9 mouse cellular contexts compared by ENCODE assay signal in the genomic region with DNA sequence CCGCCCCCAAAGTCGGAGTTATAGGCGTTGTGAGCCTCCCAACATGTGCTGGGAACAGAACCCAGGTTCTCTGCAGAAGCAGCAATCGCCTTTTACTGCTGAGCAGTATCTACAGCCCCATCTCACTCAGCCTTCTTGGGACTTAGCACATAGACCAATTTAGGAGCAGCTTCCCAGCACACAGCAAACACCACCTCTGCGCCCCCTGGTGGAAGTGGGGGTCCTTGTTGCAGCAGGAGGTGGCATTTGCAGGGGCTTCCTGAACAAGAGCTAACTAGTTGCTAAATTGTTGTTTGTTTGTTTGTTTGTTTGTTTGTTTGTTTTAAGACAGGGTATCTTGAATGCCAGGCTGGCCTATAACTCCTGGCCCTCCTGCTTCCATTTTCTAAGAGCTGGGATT. TPM values are rescaled to one million over a fixed set of nuclear protein-coding genes. Genes with fewer than 3 reads are reported as not detected.
DNase-seq lines count a peak whose midpoint lies in the region; ATAC-seq and TF ChIP-seq lines count a peak whose summit lies in the region.
"Had no signal": no experiment of that assay in that cellular context is flagged by ENCODE, and none has a peak within 500 bp of the region (broad histone marks: within the 10 kb centered on the region; RNA-seq: fewer than 3 reads in every experiment).

No protein-coding gene starts in this region.

- peak in 1 of 2 experiments; percentile 69 for DNase-seq in layer of hippocampus, adult 2 months (ENCODE audit: low spot score in 2 of 2)
- no peak for DNase-seq in layer of hippocampus, postnatal 36 days
- peak; percentile 87 for DNase-seq in ES-CJ7 (ENCODE audit: low read depth, low spot score)
- DNase-seq in adrenal gland, adult (ENCODE audit: inconsistent age in 2 of 2, low spot score in 1 of 2), result peak; percentile 69 to 87
- DNase-seq in liver, adult 2 months (ENCODE audit: extremely low read depth, low read depth, low spot score), result peak; percentile 27
- DNase-seq in spleen, adult 12 weeks (ENCODE audit: low spot score), result peak; percentile 33

- no peaks in the 10 kb centered on the region for H3K4me1 ChIP-seq in liver, adult 2 months (ENCODE audit: control insufficient read depth, insufficient read depth, low read length)

- WGBS in liver, adult 2 months, result 27% methylated on average over 5 of the region's 5 CpGs

- H3K36me3 ChIP-seq in liver, adult 2 months (ENCODE audit: control insufficient read depth, insufficient read depth, low read length), result no peaks in the 10 kb centered on the region

- peak; percentile 81 for TF ChIP-seq CTCF in layer of hippocampus, adult 2 months (conservative IDR thresholded peaks at IDR 0.05)
- TF ChIP-seq CTCF in liver, adult 2 months (IDR thresholded peaks at IDR 0.05; ENCODE audit: low read depth, low read length), result peak; percentile 87

- H3K4me3 ChIP-seq in layer of hippocampus, adult 2 months, result no peak overlapping the region
- H3K4me3 ChIP-seq in liver, adult 2 months (ENCODE audit: insufficient read depth, low read depth, low read length), result no peak overlapping the region

- no peak overlapping the region for H3K9ac ChIP-seq in liver, adult 2 months (ENCODE audit: low read depth, low read length)

- no peak for TF ChIP-seq POLR2A in liver, adult 2 months (IDR thresholded peaks at IDR 0.05; ENCODE audit: extremely low read depth, insufficient read depth, low read length)

- no peaks in the 10 kb centered on the region for H3K79me2 ChIP-seq in liver, adult 2 months (ENCODE audit: control insufficient read depth, insufficient read depth, low read length)

- peak; percentile 46; the same call in 1 of the 2 replicates for ATAC-seq in erythroid progenitor cell, adult 5-6 weeks (replicated peaks; ENCODE audit: low FRiP score, poor library complexity, severe bottlenecking)
- ATAC-seq in inflammation-experienced regulatory T-cells, adult 6 months, result no peak

- no peaks in the 10 kb centered on the region for H3K27me3 ChIP-seq in liver, adult 2 months (ENCODE audit: control insufficient read depth, insufficient read depth, low read length)

- H3K27ac ChIP-seq in layer of hippocampus, adult 2 months, result no peak overlapping the region
- no peak overlapping the region for H3K27ac ChIP-seq in liver, adult 2 months (replicated peaks; ENCODE audit: insufficient read depth, low read depth, low read length)

RNA-seq across cellular contexts. Expression of gene Atp6v1b1, which starts 11.7 kb away (rescaled TPM):
- total RNA-seq in layer of hippocampus, adult 2 months (2021), result under 1 TPM; 0.31 to 0.42 TPM
- under 1 TPM in 1 of 2 experiments, not detected in 1; 0.35 TPM for total RNA-seq in layer of hippocampus, postnatal 36 days (2021)
- not detected in 2 replicates for total RNA-seq in erythroid progenitor cell, adult 5-6 weeks (2015; ENCODE audit: low replicate concordance)
- total RNA-seq in erythroid progenitor cell, adult 5-6 weeks (2017; ENCODE audit: low replicate concordance), result not detected in 2 replicates
- total RNA-seq in liver, adult 2 months (2014; rRNA removed), result not detected in 2 replicates
- not detected in 2 replicates for polyA plus RNA-seq in liver, adult 2 months (2012; rRNA removed)
- not detected for polyA plus RNA-seq in inflammation-experienced regulatory T-cells, adult 6 months (2017; shearing (Covaris generic))
- total RNA-seq: hematopoietic stem cell, adult 5-6 weeks had no signal

RNA-seq across cellular contexts. Expression of gene Vax2, which starts 20.1 kb away (rescaled TPM):
- total RNA-seq in layer of hippocampus, adult 2 months (2021), result not detected
- not detected for total RNA-seq in layer of hippocampus, postnatal 36 days (2021)
- not detected in 2 replicates for total RNA-seq in erythroid progenitor cell, adult 5-6 weeks (2015; ENCODE audit: low replicate concordance)
- total RNA-seq in erythroid progenitor cell, adult 5-6 weeks (2017; ENCODE audit: low replicate concordance), result not detected in 2 replicates
- not detected in 2 replicates for total RNA-seq in liver, adult 2 months (2014; rRNA removed)
- not detected in 2 replicates for polyA plus RNA-seq in liver, adult 2 months (2012; rRNA removed)
- 1 to 10 TPM in 1 of 3 experiments, not detected in 2; 1.3 TPM for polyA plus RNA-seq in inflammation-experienced regulatory T-cells, adult 6 months (2017; shearing (Covaris generic))
- total RNA-seq: hematopoietic stem cell, adult 5-6 weeks had no signal

RNA-seq across cellular contexts. Expression of gene Ankrd53, which starts 31.3 kb away (rescaled TPM):
- total RNA-seq in layer of hippocampus, adult 2 months (2021), result not detected
- not detected for total RNA-seq in layer of hippocampus, postnatal 36 days (2021)
- not detected in 2 replicates for total RNA-seq in erythroid progenitor cell, adult 5-6 weeks (2015; ENCODE audit: low replicate concordance)
- not detected in 2 replicates for total RNA-seq in erythroid progenitor cell, adult 5-6 weeks (2017; ENCODE audit: low replicate concordance)
- total RNA-seq in liver, adult 2 months (2014; rRNA removed), result not detected in 2 replicates
- not detected in 2 replicates for polyA plus RNA-seq in liver, adult 2 months (2012; rRNA removed)
- under 1 TPM in 1 of 3 experiments, not detected in 2; 0.29 TPM for polyA plus RNA-seq in inflammation-experienced regulatory T-cells, adult 6 months (2017; shearing (Covaris generic))
- total RNA-seq: hematopoietic stem cell, adult 5-6 weeks had no signal

RNA-seq across cellular contexts. Expression of gene Tex261, which starts 44.5 kb away (rescaled TPM):
- 10 to 100 TPM; 51.8 to 55.3 TPM for total RNA-seq in layer of hippocampus, adult 2 months (2021)
- 10 to 100 TPM; 46.4 to 54.8 TPM for total RNA-seq in layer of hippocampus, postnatal 36 days (2021)
- total RNA-seq in erythroid progenitor cell, adult 5-6 weeks (2015; ENCODE audit: low replicate concordance), result 18.9 and 21.3 TPM in 2 replicates
- total RNA-seq in erythroid progenitor cell, adult 5-6 weeks (2017; ENCODE audit: low replicate concordance), result 13.2 and 15.1 TPM in 2 replicates
- 30.0 and 37.7 TPM in 2 replicates for total RNA-seq in liver, adult 2 months (2014; rRNA removed)
- polyA plus RNA-seq in liver, adult 2 months (2012; rRNA removed), result 98.1 and 114 TPM in 2 replicates
- 100 to 1,000 TPM in 1 of 3 experiments, 10 to 100 TPM in 2; 67.9 to 100 (median 91.6) TPM for polyA plus RNA-seq in inflammation-experienced regulatory T-cells, adult 6 months (2017; shearing (Covaris generic))

RNA-seq across cellular contexts. Expression of gene Cd207, which starts 53.5 kb away (rescaled TPM):
- total RNA-seq in layer of hippocampus, adult 2 months (2021), result not detected
- not detected for total RNA-seq in layer of hippocampus, postnatal 36 days (2021)
- total RNA-seq in erythroid progenitor cell, adult 5-6 weeks (2015; ENCODE audit: low replicate concordance), result not detected in 2 replicates
- not detected in 2 replicates for total RNA-seq in erythroid progenitor cell, adult 5-6 weeks (2017; ENCODE audit: low replicate concordance)
- total RNA-seq in liver, adult 2 months (2014; rRNA removed), result 3.4 and 3.7 TPM in 2 replicates
- polyA plus RNA-seq in liver, adult 2 months (2012; rRNA removed), result 0.93 and 1.1 TPM in 2 replicates
- not detected for polyA plus RNA-seq in inflammation-experienced regulatory T-cells, adult 6 months (2017; shearing (Covaris generic))
- total RNA-seq: hematopoietic stem cell, adult 5-6 weeks had no signal

Comparison
In these comparisons a context has a peak if more than half of its experiments do, and no peak if none do; other contexts are left out.
1. DNase-seq: peak in ES-CJ7 (single experiment), adrenal gland, adult (2 of 2), liver, adult 2 months (single experiment) and spleen, adult 12 weeks (single experiment); none in layer of hippocampus, postnatal 36 days (0 of 2).